Mouse (Mus musculus) kidney, postnatal 10 days (tissue): ENCODE measurements around the gene 1700067P10Rik.

Source experiments
- DNase-seq: peaks from one replicate; pipeline ENCODE4 v3.0.0; 2021; ENCODE audit warnings: mixed read lengths

1700067P10Rik gene

GRCm38 (mm10) chr17:48096321-48096720, 7.2 kb downstream of the 1700067P10Rik start:
- no peak for DNase-seq

GRCm38 (mm10) chr17:48097011-48097742, 8.1 kb downstream of the 1700067P10Rik start:
- peak; percentile 78 for DNase-seq

GRCm38 (mm10) chr17:48097743-48098527, 8.8 kb downstream of the 1700067P10Rik start:
- DNase-seq, result peak; percentile 28

GRCm38 (mm10) chr17:48098528-48098890, 9.4 kb downstream of the 1700067P10Rik start:
- peak; percentile 20 for DNase-seq

- no peak for DNase-seq
These were observed 10.2 kb downstream of the 1700067P10Rik start for GRCm38 (mm10) chr17:48099312-48099711.

- peak; percentile 91 for DNase-seq
These were observed 11.6 kb downstream of the 1700067P10Rik start for GRCm38 (mm10) chr17:48100441-48101417.

GRCm38 (mm10) chr17:48107333-48107732, 18.2 kb downstream of the 1700067P10Rik start:
- no peak for DNase-seq

- no peak for DNase-seq
These were observed 18.7 kb downstream of the 1700067P10Rik start for GRCm38 (mm10) chr17:48107862-48108261.

- no peak for DNase-seq
These were observed 19.4 kb downstream of the 1700067P10Rik start for GRCm38 (mm10) chr17:48108520-48108919.

GRCm38 (mm10) chr17:48110547-48111287, 21.6 kb downstream of the 1700067P10Rik start:
- DNase-seq, result peak; percentile 51

- no peak for DNase-seq
These were observed 29.5 kb downstream of the 1700067P10Rik start for GRCm38 (mm10) chr17:48118570-48118969.

GRCm38 (mm10) chr17:48119656-48120055, 30.5 kb downstream of the 1700067P10Rik start:
- peak; percentile 86 for DNase-seq

GRCm38 (mm10) chr17:48120456-48120855, 31.3 kb downstream of the 1700067P10Rik start:
- DNase-seq, result no peak

GRCm38 (mm10) chr17:48132810-48133209, 43.7 kb downstream of the 1700067P10Rik start:
- DNase-seq, result no peak
